Mouse (Mus musculus): Measurements from ENCODE around the gene Sike1. TPM values are rescaled to one million over a fixed set of nuclear protein-coding genes. Genes with fewer than 3 reads are reported as not detected.
A peak's percentile ranks its signal among the peaks of the same experiment; 100 is the strongest.

Sike1 gene
- 24.6 and 33.1 TPM in 2 replicates for polyA plus RNA-seq (2012; ENCODE audit: insufficient read depth, insufficient read length, missing spikeins)

GRCm38 (mm10) chr3:102995605-102996321 lies at the start of gene Sike1:
TSS of gene Sike1 (plus strand) at chr3:102995708.
- peak within 1 kb of the TSS; percentile 96 for H3K27ac ChIP-seq (replicated peaks; ENCODE audit: low read depth, low read length)
- H3K4me1 ChIP-seq (ENCODE audit: control insufficient read depth, insufficient read depth, insufficient read length, low read length) = peaks cover 6% of the 10 kb centered on the region
- H3K4me3 ChIP-seq (ENCODE audit: insufficient read depth, low read depth, low read length) = peak within 1 kb of the TSS; percentile 95

- H3K27ac ChIP-seq (replicated peaks; ENCODE audit: low read depth, low read length) = no peak overlapping the region
- H3K4me3 ChIP-seq (ENCODE audit: insufficient read depth, low read depth, low read length) = no peak overlapping the region
- H3K4me1 ChIP-seq (ENCODE audit: control insufficient read depth, insufficient read depth, insufficient read length, low read length) = no peaks in the 10 kb centered on the region
These were observed 49.2 kb upstream of the Sike1 start for GRCm38 (mm10) chr3:102946312-102946711.

DNA sequence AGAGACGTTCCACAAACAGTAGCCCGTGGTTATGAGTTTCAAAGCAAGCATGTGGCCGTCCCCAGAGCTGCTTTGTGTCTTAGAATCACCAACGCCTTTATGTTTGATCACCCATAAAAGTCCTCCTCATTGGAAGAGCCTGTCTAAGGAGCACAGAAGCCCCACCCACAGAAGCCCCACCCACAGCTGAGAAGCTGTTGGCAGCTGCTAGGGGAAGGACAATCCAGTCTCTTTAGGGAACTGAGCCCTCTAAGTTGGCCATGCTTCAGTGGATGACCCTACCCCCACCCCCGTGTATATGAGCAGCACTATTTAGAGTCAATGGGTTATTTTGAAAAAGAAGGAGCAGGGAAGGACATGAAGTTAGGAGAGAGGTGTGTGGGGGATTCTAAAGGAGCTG lies 48.6 kb upstream of the Sike1 start:
- Histone ChIP-seq H3K4me1 (ENCODE audit: control insufficient read depth, insufficient read depth, insufficient read length, low read length) (no peaks in the 10 kb centered on the region), H3K27ac (replicated peaks; ENCODE audit: low read depth, low read length) (no peak overlapping the region), H3K4me3 (ENCODE audit: insufficient read depth, low read depth, low read length) (no peak overlapping the region)

DNA sequence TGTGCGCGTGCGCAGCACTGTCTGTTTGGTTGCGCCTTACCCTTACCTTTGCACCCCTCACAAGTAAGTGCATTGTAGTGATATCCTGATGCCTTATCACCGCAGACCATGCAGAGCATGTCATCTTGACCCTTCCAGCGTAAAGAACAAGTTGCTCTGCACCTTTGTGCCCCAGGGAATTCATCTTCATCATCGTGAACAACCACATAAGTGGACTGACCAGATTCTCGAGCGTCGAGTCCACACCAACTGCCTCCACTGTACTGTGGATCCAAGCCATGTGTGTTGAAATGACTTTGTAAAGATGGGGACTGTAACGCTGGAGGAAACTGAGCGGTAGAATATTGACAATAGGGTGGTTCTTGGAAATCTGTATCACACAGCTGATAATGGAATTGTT lies 41.0 kb upstream of the Sike1 start:
- Histone ChIP-seq H3K27ac (replicated peaks; ENCODE audit: low read depth, low read length) (no peak overlapping the region), H3K4me1 (ENCODE audit: control insufficient read depth, insufficient read depth, insufficient read length, low read length) (no peaks in the 10 kb centered on the region), H3K4me3 (ENCODE audit: insufficient read depth, low read depth, low read length) (no peak overlapping the region)

DNA sequence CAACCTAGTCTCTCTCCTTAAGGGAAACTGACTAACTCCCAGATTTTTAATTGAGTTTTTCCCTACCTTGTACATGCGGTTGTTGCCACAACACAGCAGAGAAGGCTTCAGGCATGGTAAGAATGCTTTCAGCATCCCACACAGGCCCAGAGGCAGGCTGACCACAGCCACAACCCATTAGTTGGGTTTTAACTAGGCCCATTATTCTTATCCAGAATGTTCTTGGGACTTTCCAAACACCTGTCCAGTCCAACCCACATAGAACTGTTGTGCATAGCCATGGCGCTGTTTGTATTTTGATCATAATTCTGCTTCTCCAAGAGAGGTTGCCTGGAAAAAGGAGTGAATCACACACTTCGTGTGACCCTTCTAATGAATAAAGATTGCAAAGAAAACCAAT lies 40.4 kb upstream of the Sike1 start:
- no peak overlapping the region for H3K27ac ChIP-seq (replicated peaks; ENCODE audit: low read depth, low read length)

GRCm38 (mm10) chr3:102955596-102955995 lies 39.9 kb upstream of the Sike1 start:
- H3K27ac ChIP-seq (replicated peaks; ENCODE audit: low read depth, low read length) = no peak overlapping the region
- no peak overlapping the region for H3K4me3 ChIP-seq (ENCODE audit: insufficient read depth, low read depth, low read length)
- H3K4me1 ChIP-seq (ENCODE audit: control insufficient read depth, insufficient read depth, insufficient read length, low read length) = no peaks in the 10 kb centered on the region

More for the DNA sequence above, 40.4 kb upstream of the Sike1 start:
- no peaks in the 10 kb centered on the region for H3K4me1 ChIP-seq (ENCODE audit: control insufficient read depth, insufficient read depth, insufficient read length, low read length)
- H3K4me3 ChIP-seq (ENCODE audit: insufficient read depth, low read depth, low read length) = no peak overlapping the region

GRCm38 (mm10) chr3:102964033-102964432 lies 31.5 kb upstream of the Sike1 start, which contains the start of gene Nr1h5:
TSS of gene Nr1h5 (minus strand) at chr3:102964133.
- H3K4me3 ChIP-seq (ENCODE audit: insufficient read depth, low read depth, low read length) = no peak within 1 kb of the TSS

DNA sequence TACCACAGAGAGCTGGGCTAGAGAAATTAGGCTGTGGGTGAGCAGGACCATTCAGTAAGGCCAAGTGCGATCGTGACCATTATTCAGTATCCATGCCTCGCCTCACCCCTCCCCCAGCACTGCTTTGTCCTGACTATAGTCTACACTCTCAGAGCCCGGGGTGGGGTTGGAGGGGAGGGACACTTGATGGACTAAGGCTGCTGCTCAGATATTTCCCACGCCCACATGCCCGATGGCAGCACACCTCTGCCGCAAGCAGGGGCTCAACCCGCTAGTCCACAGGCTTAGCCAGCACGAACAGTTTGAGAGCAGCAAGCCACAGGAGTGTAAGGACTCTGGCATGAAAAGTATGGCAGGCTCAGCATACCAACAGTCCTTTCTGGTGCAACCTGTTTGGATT lies 25.4 kb upstream of the Sike1 start:
- H3K4me3 ChIP-seq (ENCODE audit: insufficient read depth, low read depth, low read length) = no peak overlapping the region
- no peaks in the 10 kb centered on the region for H3K4me1 ChIP-seq (ENCODE audit: control insufficient read depth, insufficient read depth, insufficient read length, low read length)
- H3K27ac ChIP-seq (replicated peaks; ENCODE audit: low read depth, low read length) = no peak overlapping the region

More at GRCm38 (mm10) chr3:102964033-102964432, 31.5 kb upstream of the Sike1 start, which contains the start of gene Nr1h5:
- H3K27ac ChIP-seq (replicated peaks; ENCODE audit: low read depth, low read length) = no peak within 1 kb of the TSS
- H3K4me1 ChIP-seq (ENCODE audit: control insufficient read depth, insufficient read depth, insufficient read length, low read length) = no peaks in the 10 kb centered on the region

DNA sequence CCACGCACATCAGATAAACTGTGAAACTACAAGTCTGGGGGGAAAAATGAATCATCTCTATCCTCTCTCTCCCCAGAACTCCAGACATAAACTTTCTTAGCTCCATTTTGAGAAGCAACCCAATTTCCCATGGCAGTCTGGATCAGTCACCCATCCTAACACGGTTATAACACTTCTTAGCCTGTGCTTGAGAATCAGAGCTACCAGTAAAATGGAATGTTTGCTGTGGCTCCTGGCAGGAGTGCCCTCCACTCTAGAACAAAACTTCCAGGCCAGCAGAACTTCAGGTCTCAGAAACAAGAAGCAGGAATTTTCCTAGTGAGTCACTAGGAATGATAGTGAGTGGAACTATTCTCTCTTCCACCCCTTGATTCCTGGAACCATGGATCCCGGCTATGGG lies 25.0 kb upstream of the Sike1 start:
- Histone ChIP-seq H3K4me3 (ENCODE audit: insufficient read depth, low read depth, low read length) (no peak overlapping the region), H3K4me1 (ENCODE audit: control insufficient read depth, insufficient read depth, insufficient read length, low read length) (no peaks in the 10 kb centered on the region), H3K27ac (replicated peaks; ENCODE audit: low read depth, low read length) (no peak overlapping the region)

DNA sequence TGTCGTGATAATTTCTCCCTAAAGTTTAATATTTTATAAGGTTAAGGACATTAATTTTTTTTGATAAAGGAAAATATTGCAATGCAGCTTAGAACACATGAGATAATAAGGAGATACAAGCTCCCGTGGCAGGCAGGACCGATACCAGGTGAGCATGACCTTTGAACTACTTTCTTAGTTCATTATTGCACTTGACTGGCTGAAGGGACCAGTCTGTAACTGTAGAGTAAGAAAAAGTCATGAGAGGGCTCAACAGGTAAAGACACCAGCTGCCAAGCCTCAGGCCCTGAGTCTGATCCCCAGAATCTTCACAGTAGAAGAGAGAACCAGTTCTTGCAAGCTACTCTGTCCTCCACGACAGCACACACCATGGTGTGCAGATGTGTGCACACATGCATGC lies 18.6 kb upstream of the Sike1 start:
- no peaks in the 10 kb centered on the region for H3K4me1 ChIP-seq (ENCODE audit: control insufficient read depth, insufficient read depth, insufficient read length, low read length)
- no peak overlapping the region for H3K4me3 ChIP-seq (ENCODE audit: insufficient read depth, low read depth, low read length)
- no peak overlapping the region for H3K27ac ChIP-seq (replicated peaks; ENCODE audit: low read depth, low read length)

- H3K27ac ChIP-seq (replicated peaks; ENCODE audit: low read depth, low read length) = no peak overlapping the region
- no peaks in the 10 kb centered on the region for H3K4me1 ChIP-seq (ENCODE audit: control insufficient read depth, insufficient read depth, insufficient read length, low read length)
- no peak overlapping the region for H3K4me3 ChIP-seq (ENCODE audit: insufficient read depth, low read depth, low read length)
These were observed 15.8 kb upstream of the Sike1 start for GRCm38 (mm10) chr3:102979550-102980348.

- H3K4me1 ChIP-seq (ENCODE audit: control insufficient read depth, insufficient read depth, insufficient read length, low read length) = no peaks in the 10 kb centered on the region
- no peak overlapping the region for H3K4me3 ChIP-seq (ENCODE audit: insufficient read depth, low read depth, low read length)
- no peak overlapping the region for H3K27ac ChIP-seq (replicated peaks; ENCODE audit: low read depth, low read length)
These were observed 15.2 kb upstream of the Sike1 start for GRCm38 (mm10) chr3:102980349-102980736.

- no peak overlapping the region for H3K27ac ChIP-seq (replicated peaks; ENCODE audit: low read depth, low read length)
- H3K4me3 ChIP-seq (ENCODE audit: insufficient read depth, low read depth, low read length) = no peak overlapping the region
- no peaks in the 10 kb centered on the region; the same call in 1 of the 2 replicates for H3K4me1 ChIP-seq (ENCODE audit: control insufficient read depth, insufficient read depth, insufficient read length, low read length)
These were observed 4.5 kb upstream of the Sike1 start for GRCm38 (mm10) chr3:102991041-102991440.

- Histone ChIP-seq H3K27ac (replicated peaks; ENCODE audit: low read depth, low read length) (no peak overlapping the region), H3K4me1 (ENCODE audit: control insufficient read depth, insufficient read depth, insufficient read length, low read length) (peaks cover 6% of the 10 kb centered on the region), H3K4me3 (ENCODE audit: insufficient read depth, low read depth, low read length) (no peak overlapping the region)
These were observed 2.6 kb upstream of the Sike1 start for GRCm38 (mm10) chr3:102992936-102993335.

- H3K4me3 ChIP-seq (ENCODE audit: insufficient read depth, low read depth, low read length) = peak overlapping the region; percentile 95
- H3K4me1 ChIP-seq (ENCODE audit: control insufficient read depth, insufficient read depth, insufficient read length, low read length) = peaks cover 6% of the 10 kb centered on the region
- peak overlapping the region; percentile 64 for H3K27ac ChIP-seq (replicated peaks; ENCODE audit: low read depth, low read length)
These were observed 289 bp upstream of the Sike1 start for GRCm38 (mm10) chr3:102995233-102995604.
